Mouse (Mus musculus) lung, embryonic 14.5 days (tissue): ENCODE measurements around the gene Cmip. TPM values are rescaled to one million over a fixed set of nuclear protein-coding genes. Genes with fewer than 3 reads are reported as not detected.

Experiments
- ATAC-seq: fragments of 200-750 bp; cut with Nextera tagmentation; 2 replicates; pipeline ENCODE4 v1.8.0; 2017; ENCODE audit warnings: mild to moderate bottlenecking, moderate TSS enrichment, moderate library complexity; ENCODE audit not compliant: insufficient read depth
- DNase-seq: peaks from one replicate; pipeline ENCODE4 v3.0.0-alpha.2; 2015
- H3K27ac ChIP-seq: fragments of 300-500 bp; sonication (generic); 2 replicates; pipeline ENCODE4 v1.5.1; 2014; ENCODE audit warnings: low read depth, mild to moderate bottlenecking, moderate library complexity
- H3K27me3 ChIP-seq: fragments of 300-500 bp; sonication (generic); 2 replicates; pipeline ENCODE4 v1.6.1; 2014; ENCODE audit warnings: low read length, control low read depth; ENCODE audit not compliant: insufficient read depth
- H3K36me3 ChIP-seq: fragments of 300-500 bp; sonication (generic); 2 replicates; pipeline ENCODE4 v1.6.1; 2014; ENCODE audit warnings: control low read depth; ENCODE audit not compliant: insufficient read depth
- H3K4me1 ChIP-seq: fragments of 300-500 bp; sonication (generic); 2 replicates; pipeline ENCODE4 v1.6.1; 2014; ENCODE audit warnings: antibody characterized with exemption, control low read depth; ENCODE audit not compliant: insufficient read depth
- H3K4me2 ChIP-seq: fragments of 300-500 bp; sonication (generic); 2 replicates; pipeline ENCODE4 v1.6.1; 2014; ENCODE audit warnings: mild to moderate bottlenecking
- H3K4me3 ChIP-seq: fragments of 300-500 bp; sonication (generic); 2 replicates; pipeline ENCODE4 v1.5.1; 2014; ENCODE audit warnings: low read depth, low read length
- H3K9ac ChIP-seq: fragments of 300-500 bp; sonication (generic); 2 replicates; pipeline ENCODE4 v1.6.1; 2014
- H3K9me3 ChIP-seq: fragments of 300-500 bp; sonication (generic); 2 replicates; pipeline ENCODE4 v1.6.1; 2016; ENCODE audit warnings: low read depth, low read length, control low read depth
- CTCF ChIP-seq: IDR thresholded peaks from 2 replicates; pipeline ENCODE4 v1.5.1; 2016; ENCODE audit warnings: antibody characterized with exemption, low read depth
- WGBS: fragments of 180-500 bp; shearing (Covaris S2); extraction: QIAGEN DNeasy Blood & Tissue Kit; methylation state at CpG from one replicate; pipeline ENCODE4 v1.1.7; 2014; 5-methylcytosine and 5-hydroxymethylcytosine counted together
- polyA plus RNA-seq: library from polyadenylated mRNA; unstranded; fragments of >200 nt; fragmentation: Nextera tagmentation; extraction: Ambion mirVana; gene quantifications from 2 replicates; pipeline ENCODE4 v1.2.1, GENCODE M21; 2014

Cmip gene
- polyA plus RNA-seq, 1 experiment from 2014 or later = 26.5 TPM

DNA sequence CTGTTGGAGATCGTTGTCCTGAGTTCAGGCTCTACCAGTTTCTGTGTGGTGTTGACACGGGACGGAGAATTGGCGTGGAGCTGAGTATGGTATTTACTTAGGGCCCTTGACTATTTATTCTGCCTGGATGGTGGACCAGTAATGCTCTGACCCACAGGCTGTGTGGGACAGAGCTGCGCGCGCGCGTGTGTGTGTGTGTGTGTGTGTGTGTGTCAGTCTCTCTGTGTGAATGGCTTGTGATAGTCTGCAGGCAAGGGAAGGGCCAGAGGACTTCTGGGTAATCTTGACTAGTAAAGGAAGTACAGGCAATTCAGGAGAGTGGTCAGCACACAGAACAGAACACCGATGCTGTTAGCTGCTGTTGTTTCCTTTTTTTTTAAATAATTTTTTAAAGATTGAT is 24.8 kb downstream of the Cmip start:
- H3K4me2 ChIP-seq = no peak overlapping the region
- DNase-seq (no peak), ATAC-seq (no peak; the same call in 1 of the 2 replicates)
- no peaks in the 10 kb centered on the region for H3K9me3 ChIP-seq
- peaks cover 11% of the 10 kb centered on the region; the same call in 1 of the 2 replicates for H3K36me3 ChIP-seq
- no peak overlapping the region for H3K9ac ChIP-seq
- H3K4me3 ChIP-seq = no peak overlapping the region
- no peaks in the 10 kb centered on the region for H3K27me3 ChIP-seq
- peaks cover 13% of the 10 kb centered on the region for H3K4me1 ChIP-seq
- 65% methylated on average over 10 of the region's 10 CpGs for WGBS
- TF ChIP-seq CTCF = no peak
- no peak overlapping the region for H3K27ac ChIP-seq

GRCm38 (mm10) chr8:117282141-117282950 is 25.5 kb downstream of the Cmip start:
- H3K27ac ChIP-seq = 0 out of 2 replicates have a peak overlapping the region, but pooled peaks have one; percentile 36

DNA sequence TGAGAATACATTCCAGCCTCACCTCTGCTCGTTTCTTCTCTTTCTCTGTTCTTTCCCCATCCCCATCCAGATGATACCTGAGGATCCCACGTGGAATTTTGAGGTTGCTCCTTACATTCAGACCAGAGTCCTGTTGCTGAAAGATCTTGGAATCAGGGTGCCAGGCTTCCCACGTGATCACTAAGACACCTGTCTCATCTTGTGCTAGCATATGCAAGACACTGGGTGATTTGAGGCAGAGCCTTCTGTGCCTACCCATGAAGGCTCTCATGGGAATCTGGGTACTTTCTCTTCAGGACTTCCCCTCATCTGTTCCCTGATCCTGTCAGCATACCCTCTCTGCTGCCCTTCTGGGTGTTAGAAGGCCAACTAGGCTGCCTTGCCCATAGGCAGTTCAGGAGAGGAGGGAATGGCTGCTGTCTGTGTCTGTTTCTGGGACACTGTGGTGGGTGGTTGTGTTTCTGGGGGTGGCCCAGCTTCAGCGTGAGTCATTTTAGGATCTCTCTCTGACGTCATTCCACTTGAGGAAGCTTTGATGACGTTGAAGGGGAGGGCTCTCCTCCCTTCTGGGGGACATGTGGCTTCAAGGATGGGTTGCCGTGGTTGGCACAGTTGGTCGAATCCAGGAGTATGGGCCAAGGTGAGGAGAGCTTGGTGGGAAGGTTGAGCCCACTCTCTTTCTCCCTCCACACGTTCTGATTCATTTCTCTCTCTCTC is 28.1 kb downstream of the Cmip start:
- Histone ChIP-seq H3K27me3 (no peaks in the 10 kb centered on the region), H3K9me3 (no peaks in the 10 kb centered on the region), H3K4me1 (peaks cover 13% of the 10 kb centered on the region), H3K4me3 (no peak overlapping the region), H3K9ac (no peak overlapping the region), H3K4me2 (no peak overlapping the region), H3K36me3 (peaks cover 11% of the 10 kb centered on the region; the same call in 1 of the 2 replicates), H3K27ac (no peak overlapping the region)
- WGBS = 79% methylated on average over 9 of the region's 9 CpGs
- no peak for TF ChIP-seq CTCF
- ATAC-seq (no peak), DNase-seq (no peak)

More at GRCm38 (mm10) chr8:117282141-117282950, 25.5 kb downstream of the Cmip start:
- TF ChIP-seq CTCF = peak; percentile 40
- H3K27me3 ChIP-seq = no peaks in the 10 kb centered on the region
- peaks cover 13% of the 10 kb centered on the region for H3K4me1 ChIP-seq
- H3K9me3 ChIP-seq = no peaks in the 10 kb centered on the region
- H3K36me3 ChIP-seq = peaks cover 11% of the 10 kb centered on the region; the same call in 1 of the 2 replicates
- no peak overlapping the region for H3K4me3 ChIP-seq
- no peak overlapping the region for H3K9ac ChIP-seq
- peak; percentile 53 for DNase-seq
- ATAC-seq = no peak; the same call in 1 of the 2 replicates
- peak overlapping the region; percentile 31; the same call in 1 of the 2 replicates for H3K4me2 ChIP-seq
- WGBS = 35% methylated on average over 17 of the region's 17 CpGs

- WGBS = 64% methylated on average over 8 of the region's 8 CpGs
- TF ChIP-seq CTCF = no peak
- peak; percentile 43 for DNase-seq
- Histone ChIP-seq H3K27ac (no peak overlapping the region), H3K9ac (no peak overlapping the region), H3K4me3 (no peak overlapping the region), H3K27me3 (no peaks in the 10 kb centered on the region), H3K4me2 (no peak overlapping the region), H3K9me3 (no peaks in the 10 kb centered on the region), H3K36me3 (peaks cover 11% of the 10 kb centered on the region; the same call in 1 of the 2 replicates), H3K4me1 (no peaks in the 10 kb centered on the region)
- ATAC-seq = no peak
Measured at GRCm38 (mm10) chr8:117287966-117288365, 31.1 kb downstream of the Cmip start.

GRCm38 (mm10) chr8:117289016-117289415 is 32.2 kb downstream of the Cmip start:
- Histone ChIP-seq H3K27ac (no peak overlapping the region), H3K4me1 (0 out of 2 replicates have a peak, but pooled peaks cover under 1% of the 10 kb centered on the region)
- DNase-seq = no peak

GRCm38 (mm10) chr8:117290506-117290905 is 33.6 kb downstream of the Cmip start:
- no peak for TF ChIP-seq CTCF
- peaks cover 10% of the 10 kb centered on the region; the same call in 1 of the 2 replicates for H3K36me3 ChIP-seq
- H3K27me3 ChIP-seq = no peaks in the 10 kb centered on the region
- WGBS = 75% methylated on average over 7 of the region's 7 CpGs
- no peak for ATAC-seq
- H3K9me3 ChIP-seq = no peaks in the 10 kb centered on the region
- peaks cover 6% of the 10 kb centered on the region; the same call in 1 of the 2 replicates for H3K4me1 ChIP-seq
- H3K4me3 ChIP-seq = no peak overlapping the region
- no peak overlapping the region for H3K27ac ChIP-seq
- no peak overlapping the region for H3K9ac ChIP-seq
- no peak for DNase-seq
- H3K4me2 ChIP-seq = no peak overlapping the region

More at GRCm38 (mm10) chr8:117289016-117289415, 32.2 kb downstream of the Cmip start:
- Histone ChIP-seq H3K4me3 (no peak overlapping the region), H3K4me2 (no peak overlapping the region), H3K9me3 (no peaks in the 10 kb centered on the region), H3K36me3 (peaks cover 11% of the 10 kb centered on the region; the same call in 1 of the 2 replicates), H3K9ac (no peak overlapping the region), H3K27me3 (no peaks in the 10 kb centered on the region)
- no peak for ATAC-seq
- WGBS = 90% methylated on average over 9 of the region's 9 CpGs
- TF ChIP-seq CTCF = no peak

GRCm38 (mm10) chr8:117292262-117292661 is 35.4 kb downstream of the Cmip start:
- ATAC-seq (no peak), DNase-seq (no peak)
- no peak overlapping the region for H3K9ac ChIP-seq
- H3K27ac ChIP-seq = no peak overlapping the region
- no peaks in the 10 kb centered on the region for H3K9me3 ChIP-seq
- no peaks in the 10 kb centered on the region for H3K27me3 ChIP-seq
- 39% methylated on average over 8 of the region's 8 CpGs for WGBS
- no peak for TF ChIP-seq CTCF
- H3K36me3 ChIP-seq = no peaks in the 10 kb centered on the region
- H3K4me1 ChIP-seq = peaks cover 6% of the 10 kb centered on the region; the same call in 1 of the 2 replicates
- no peak overlapping the region for H3K4me3 ChIP-seq
- no peak overlapping the region for H3K4me2 ChIP-seq
